Mouse (Mus musculus): Measurements from ENCODE around the gene Rras. TPM values are rescaled to one million over a fixed set of nuclear protein-coding genes. Genes with fewer than 3 reads are reported as not detected.

The Rras gene
- polyA plus RNA-seq, 1 experiment: 56.8 TPM

DNA sequence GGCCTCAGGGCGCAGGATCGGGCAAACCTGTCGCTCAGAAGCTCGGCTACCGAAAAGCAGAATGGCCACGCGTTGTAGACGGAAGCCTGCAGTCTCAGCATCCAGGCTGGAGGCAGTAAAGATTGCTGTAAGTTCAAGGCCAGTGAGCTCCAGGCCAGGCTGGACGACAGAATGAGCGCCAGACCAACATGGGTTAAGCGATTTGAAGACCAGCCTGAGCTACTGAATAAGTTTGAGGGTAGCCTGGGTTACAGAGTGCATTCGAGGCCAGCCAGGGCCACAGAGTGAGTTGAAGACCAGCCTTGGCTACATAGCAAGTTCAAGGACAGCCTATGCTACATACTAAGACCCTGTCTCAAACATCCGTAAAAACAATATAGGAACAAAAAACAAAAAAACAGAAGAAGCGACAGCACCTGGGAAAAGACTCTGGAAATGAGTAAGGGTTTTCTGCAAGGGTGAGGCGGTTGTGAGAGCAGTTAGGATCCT, 19.8 kb upstream of the Rras start:
- no peak for TF ChIP-seq MAX (IDR thresholded peaks at IDR 0.05)
- no peak for TF ChIP-seq FOSL1 (IDR thresholded peaks at IDR 0.05; ENCODE audit: insufficient read depth, low read length, poor library complexity, severe bottlenecking)
- TF ChIP-seq USF1 (IDR thresholded peaks at IDR 0.05; ENCODE audit: low read depth): no peak
- no peak for TF ChIP-seq MYOD1 (IDR thresholded peaks at IDR 0.05; ENCODE audit: control insufficient read depth, insufficient read length, low read depth)
- TF ChIP-seq CTCF (IDR thresholded peaks at IDR 0.05; ENCODE audit: control insufficient read depth, insufficient read depth, insufficient read length): no peak
- no peak for TF ChIP-seq CEBPB (IDR thresholded peaks at IDR 0.05; ENCODE audit: low read depth)
- no peak for TF ChIP-seq MYOG (IDR thresholded peaks at IDR 0.05; ENCODE audit: control insufficient read depth, extremely low read depth, insufficient read length)
- H3K36me3 ChIP-seq (ENCODE audit: control insufficient read depth, insufficient read depth): peaks cover 27% of the 10 kb centered on the region

DNA sequence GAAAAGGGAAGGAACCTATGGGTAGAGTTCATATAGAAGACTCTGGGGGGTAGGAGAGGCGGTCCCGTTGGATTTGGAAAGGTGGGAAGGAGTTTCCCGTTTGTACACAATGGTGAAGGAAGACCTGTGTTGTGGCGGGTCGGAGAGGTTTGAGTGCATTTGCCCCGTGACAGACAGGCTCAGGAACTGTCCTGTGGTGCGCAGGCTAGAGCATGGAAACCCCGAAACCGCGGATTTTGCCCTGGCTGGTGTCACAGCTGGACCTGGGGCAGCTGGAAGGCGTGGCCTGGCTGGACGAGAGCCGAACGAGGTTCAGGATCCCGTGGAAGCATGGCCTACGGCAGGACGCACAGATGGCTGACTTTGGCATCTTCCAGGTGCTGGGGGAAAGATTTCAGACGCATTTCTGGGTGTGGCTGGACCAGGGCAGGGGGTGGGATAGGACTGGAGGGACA, 19.2 kb upstream of the Rras start, which contains the start of gene Bcl2l12:
Gene Bcl2l12, minus strand, starts transcription at position 212 of the 455 bp plus-strand sequence.
- H3ac ChIP-seq (ENCODE audit: control insufficient read depth, insufficient read length, low read depth): peak within 1 kb of the TSS; percentile 75
- no peaks in the 10 kb centered on the region for H3K27me3 ChIP-seq (ENCODE audit: control insufficient read depth, insufficient read depth, insufficient read length)
- H3K79me2 ChIP-seq (ENCODE audit: control insufficient read depth, insufficient read depth): peaks cover 46% of the 10 kb centered on the region
- TF ChIP-seq FOSL1 (IDR thresholded peaks at IDR 0.05; ENCODE audit: insufficient read depth, low read length, poor library complexity, severe bottlenecking): no peak
- peak; percentile 58 for TF ChIP-seq MAX (IDR thresholded peaks at IDR 0.05)
- H3K79me3 ChIP-seq (ENCODE audit: low read depth): peaks cover 18% of the 10 kb centered on the region
- peaks cover 31% of the 10 kb centered on the region for H3K36me3 ChIP-seq (ENCODE audit: control insufficient read depth, insufficient read depth)
- H3K4me3 ChIP-seq (ENCODE audit: insufficient read depth, poor library complexity, severe bottlenecking): peak within 1 kb of the TSS; percentile 79

More for the DNA sequence above, 19.8 kb upstream of the Rras start:
- peak overlapping the region; percentile 75 for H3ac ChIP-seq (ENCODE audit: control insufficient read depth, insufficient read length, low read depth)
- H3K4me3 ChIP-seq (ENCODE audit: insufficient read depth, poor library complexity, severe bottlenecking): peak overlapping the region; percentile 79
- H3K79me2 ChIP-seq (ENCODE audit: control insufficient read depth, insufficient read depth): peaks cover 46% of the 10 kb centered on the region
- H3K79me3 ChIP-seq (ENCODE audit: low read depth): peaks cover 18% of the 10 kb centered on the region
- H3K27me3 ChIP-seq (ENCODE audit: control insufficient read depth, insufficient read depth, insufficient read length): no peaks in the 10 kb centered on the region

DNA sequence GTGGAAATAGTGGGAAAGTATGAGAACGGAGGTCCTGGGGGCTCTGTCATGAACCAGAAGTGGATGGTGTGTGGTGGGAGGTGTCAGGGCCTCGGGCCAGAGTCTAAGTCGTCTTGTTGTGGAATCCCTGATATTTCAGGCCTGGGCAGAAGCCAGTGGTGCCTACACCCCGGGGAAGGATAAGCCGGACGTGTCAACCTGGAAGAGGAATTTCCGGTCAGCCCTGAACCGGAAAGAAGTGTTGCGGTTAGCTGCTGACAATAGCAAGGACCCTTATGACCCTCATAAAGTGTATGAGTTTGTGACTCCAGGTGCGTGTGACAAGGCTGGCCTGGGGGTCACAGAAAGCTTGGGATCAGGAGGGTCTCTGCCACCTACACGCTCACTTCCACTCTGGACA, 18.0 kb upstream of the Rras start:
- TF ChIP-seq USF1 (IDR thresholded peaks at IDR 0.05; ENCODE audit: low read depth): no peak
- TF ChIP-seq CTCF (IDR thresholded peaks at IDR 0.05; ENCODE audit: control insufficient read depth, insufficient read depth, insufficient read length): no peak
- TF ChIP-seq CEBPB (IDR thresholded peaks at IDR 0.05; ENCODE audit: low read depth): no peak
- TF ChIP-seq MYOG (IDR thresholded peaks at IDR 0.05; ENCODE audit: control insufficient read depth, extremely low read depth, insufficient read length): no peak
- no peak for TF ChIP-seq MAX (IDR thresholded peaks at IDR 0.05)
- no peak for TF ChIP-seq FOSL1 (IDR thresholded peaks at IDR 0.05; ENCODE audit: insufficient read depth, low read length, poor library complexity, severe bottlenecking)
- TF ChIP-seq MYOD1 (IDR thresholded peaks at IDR 0.05; ENCODE audit: control insufficient read depth, insufficient read length, low read depth): no peak
- Histone ChIP-seq H3K79me3 (ENCODE audit: low read depth) (peaks cover 20% of the 10 kb centered on the region), H3K27me3 (ENCODE audit: control insufficient read depth, insufficient read depth, insufficient read length) (no peaks in the 10 kb centered on the region), H3K4me3 (ENCODE audit: insufficient read depth, poor library complexity, severe bottlenecking) (no peak overlapping the region), H3ac (ENCODE audit: control insufficient read depth, insufficient read length, low read depth) (no peak overlapping the region), H3K36me3 (ENCODE audit: control insufficient read depth, insufficient read depth) (peaks cover 41% of the 10 kb centered on the region), H3K79me2 (ENCODE audit: control insufficient read depth, insufficient read depth) (peaks cover 46% of the 10 kb centered on the region)

DNA sequence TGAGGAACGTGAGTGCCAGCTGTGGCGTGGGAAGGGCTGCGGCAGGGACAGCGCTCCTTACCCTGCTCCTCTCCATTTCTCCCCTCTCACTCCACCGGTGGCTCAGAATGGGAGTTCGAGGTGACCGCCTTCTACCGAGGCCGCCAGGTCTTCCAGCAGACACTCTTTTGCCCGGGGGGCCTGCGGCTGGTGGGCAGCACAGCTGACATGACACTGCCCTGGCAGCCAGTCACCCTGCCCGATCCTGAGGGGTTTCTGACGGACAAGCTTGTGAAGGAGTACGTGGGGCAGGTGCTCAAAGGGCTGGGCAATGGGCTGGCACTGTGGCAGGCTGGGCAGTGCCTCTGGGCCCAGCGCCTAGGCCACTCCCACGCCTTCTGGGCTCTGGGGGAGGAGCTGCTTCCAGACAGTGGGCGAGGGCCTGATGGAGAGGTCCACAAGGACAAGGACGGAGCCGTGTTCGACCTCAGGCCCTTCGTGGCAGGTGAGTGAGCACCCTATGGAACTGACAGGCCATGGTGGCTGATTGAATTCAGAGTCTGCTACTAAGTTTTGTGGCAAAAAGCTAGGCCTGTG, 17.1 kb upstream of the Rras start:
- TF ChIP-seq MAX (IDR thresholded peaks at IDR 0.05) (no peak), CTCF (IDR thresholded peaks at IDR 0.05; ENCODE audit: control insufficient read depth, insufficient read depth, insufficient read length) (no peak), USF1 (IDR thresholded peaks at IDR 0.05; ENCODE audit: low read depth) (no peak), FOSL1 (IDR thresholded peaks at IDR 0.05; ENCODE audit: insufficient read depth, low read length, poor library complexity, severe bottlenecking) (no peak), MYOG (IDR thresholded peaks at IDR 0.05; ENCODE audit: control insufficient read depth, extremely low read depth, insufficient read length) (no peak), CEBPB (IDR thresholded peaks at IDR 0.05; ENCODE audit: low read depth) (no peak), MYOD1 (IDR thresholded peaks at IDR 0.05; ENCODE audit: control insufficient read depth, insufficient read length, low read depth) (no peak)
- Histone ChIP-seq H3K36me3 (ENCODE audit: control insufficient read depth, insufficient read depth) (peaks cover 41% of the 10 kb centered on the region), H3K79me2 (ENCODE audit: control insufficient read depth, insufficient read depth) (peaks cover 49% of the 10 kb centered on the region), H3K4me3 (ENCODE audit: insufficient read depth, poor library complexity, severe bottlenecking) (no peak overlapping the region), H3ac (ENCODE audit: control insufficient read depth, insufficient read length, low read depth) (no peak overlapping the region), H3K27me3 (ENCODE audit: control insufficient read depth, insufficient read depth, insufficient read length) (no peaks in the 10 kb centered on the region), H3K79me3 (ENCODE audit: low read depth) (peaks cover 20% of the 10 kb centered on the region)

DNA sequence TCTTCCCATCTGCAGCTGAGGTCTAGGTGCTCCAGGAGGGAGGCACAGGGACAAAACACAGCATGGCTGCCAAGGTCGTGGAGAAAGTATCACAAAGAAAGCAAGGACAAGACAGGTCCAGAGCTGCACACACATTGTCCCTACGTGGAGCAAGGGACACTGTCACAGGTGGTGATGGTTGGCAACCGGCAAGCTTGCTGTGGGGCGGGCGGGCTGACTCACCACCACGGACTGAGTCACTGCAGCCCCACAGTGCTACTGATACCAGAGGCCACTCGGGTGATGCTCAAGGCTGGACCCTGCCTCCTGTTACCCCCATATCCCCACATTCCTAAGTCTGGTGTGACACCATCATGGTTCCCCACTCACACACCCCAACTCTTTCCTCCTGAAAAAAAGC, 15.3 kb upstream of the Rras start:
- H3K27me3 ChIP-seq (ENCODE audit: control insufficient read depth, insufficient read depth, insufficient read length): no peaks in the 10 kb centered on the region
- peaks cover 41% of the 10 kb centered on the region for H3K36me3 ChIP-seq (ENCODE audit: control insufficient read depth, insufficient read depth)
- H3ac ChIP-seq (ENCODE audit: control insufficient read depth, insufficient read length, low read depth): no peak overlapping the region
- peaks cover 42% of the 10 kb centered on the region for H3K79me2 ChIP-seq (ENCODE audit: control insufficient read depth, insufficient read depth)
- no peak overlapping the region for H3K4me3 ChIP-seq (ENCODE audit: insufficient read depth, poor library complexity, severe bottlenecking)
- TF ChIP-seq CTCF (IDR thresholded peaks at IDR 0.05; ENCODE audit: control insufficient read depth, insufficient read depth, insufficient read length) (no peak), FOSL1 (IDR thresholded peaks at IDR 0.05; ENCODE audit: insufficient read depth, low read length, poor library complexity, severe bottlenecking) (peak; percentile 5), MYOD1 (IDR thresholded peaks at IDR 0.05; ENCODE audit: control insufficient read depth, insufficient read length, low read depth) (peak; percentile 52)
- peaks cover 13% of the 10 kb centered on the region for H3K79me3 ChIP-seq (ENCODE audit: low read depth)

DNA sequence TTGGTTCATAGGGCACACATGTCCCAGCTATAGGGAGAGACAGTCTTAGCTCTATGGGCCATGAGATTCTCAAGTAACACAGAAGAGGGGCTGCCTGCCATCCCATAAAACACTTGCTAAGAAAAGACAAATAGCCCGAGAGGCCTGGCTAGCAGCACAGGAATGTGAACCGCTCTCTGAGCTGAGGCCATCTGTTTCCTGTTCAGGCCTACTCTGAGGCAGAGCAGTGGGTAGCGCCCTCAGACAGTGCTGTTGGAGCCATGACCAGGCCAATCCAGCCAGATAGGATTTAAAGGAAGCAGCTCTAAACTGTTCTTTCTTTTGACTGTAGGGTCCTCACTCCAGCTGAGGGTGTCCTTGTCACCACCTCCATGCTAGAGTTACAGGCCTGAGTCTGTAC, 13.2 kb upstream of the Rras start:
- Histone ChIP-seq H3K36me3 (ENCODE audit: control insufficient read depth, insufficient read depth) (peaks cover 43% of the 10 kb centered on the region), H3K27me3 (ENCODE audit: control insufficient read depth, insufficient read depth, insufficient read length) (no peaks in the 10 kb centered on the region), H3ac (ENCODE audit: control insufficient read depth, insufficient read length, low read depth) (no peak overlapping the region), H3K4me3 (ENCODE audit: insufficient read depth, poor library complexity, severe bottlenecking) (no peak overlapping the region), H3K79me2 (ENCODE audit: control insufficient read depth, insufficient read depth) (peaks cover 31% of the 10 kb centered on the region), H3K79me3 (ENCODE audit: low read depth) (peaks cover 8% of the 10 kb centered on the region)
- no peak for TF ChIP-seq CEBPB (IDR thresholded peaks at IDR 0.05; ENCODE audit: low read depth)
- TF ChIP-seq CTCF (IDR thresholded peaks at IDR 0.05; ENCODE audit: control insufficient read depth, insufficient read depth, insufficient read length): no peak
- TF ChIP-seq MYOG (IDR thresholded peaks at IDR 0.05; ENCODE audit: control insufficient read depth, extremely low read depth, insufficient read length): no peak
- no peak for TF ChIP-seq MYOD1 (IDR thresholded peaks at IDR 0.05; ENCODE audit: control insufficient read depth, insufficient read length, low read depth)
- TF ChIP-seq USF1 (IDR thresholded peaks at IDR 0.05; ENCODE audit: low read depth): no peak
- no peak for TF ChIP-seq MAX (IDR thresholded peaks at IDR 0.05)
- TF ChIP-seq FOSL1 (IDR thresholded peaks at IDR 0.05; ENCODE audit: insufficient read depth, low read length, poor library complexity, severe bottlenecking): no peak

Measured in C2C12 (cell line).